Mouse (Mus musculus) urinary bladder, adult 2 months (tissue): ENCODE measurements around the gene Tspan10. TPM values are rescaled to one million over a fixed set of nuclear protein-coding genes. Genes with fewer than 3 reads are reported as not detected.

ENCODE experiments used
- DNase-seq: peaks from one replicate; pipeline ENCODE4 v3.0.0; 2022; ENCODE audit warnings: low spot score
- polyA plus RNA-seq: library from polyadenylated mRNA; depleted of rRNA; stranded (reverse); fragments of >200 nt; gene quantifications from 2 replicates; pipeline ENCODE4 v1.2.3, GENCODE M21; 2012

Gene Tspan10
- polyA plus RNA-seq, 1 experiment, result not detected

DNA sequence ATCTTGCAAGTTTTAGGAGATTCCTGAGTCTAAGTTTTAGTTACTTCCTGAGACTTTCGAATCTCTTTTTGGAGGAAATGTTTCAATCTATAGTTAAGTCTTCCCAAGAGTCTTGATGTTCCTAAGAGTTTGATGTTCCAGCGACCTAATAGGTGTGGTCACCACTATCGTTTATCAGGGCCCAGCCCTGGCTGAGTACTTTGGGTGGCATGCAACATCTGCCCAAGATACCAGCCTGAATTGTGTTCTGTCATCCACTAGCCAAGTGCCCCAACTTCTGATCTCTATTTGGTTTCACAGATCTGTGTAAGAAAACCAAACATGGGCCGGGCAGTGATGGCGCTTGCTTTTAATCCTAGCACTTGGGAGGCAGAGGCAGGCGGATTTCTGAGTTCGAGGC is 13.0 kb downstream of the Tspan10 start:
- no peak for DNase-seq

DNA sequence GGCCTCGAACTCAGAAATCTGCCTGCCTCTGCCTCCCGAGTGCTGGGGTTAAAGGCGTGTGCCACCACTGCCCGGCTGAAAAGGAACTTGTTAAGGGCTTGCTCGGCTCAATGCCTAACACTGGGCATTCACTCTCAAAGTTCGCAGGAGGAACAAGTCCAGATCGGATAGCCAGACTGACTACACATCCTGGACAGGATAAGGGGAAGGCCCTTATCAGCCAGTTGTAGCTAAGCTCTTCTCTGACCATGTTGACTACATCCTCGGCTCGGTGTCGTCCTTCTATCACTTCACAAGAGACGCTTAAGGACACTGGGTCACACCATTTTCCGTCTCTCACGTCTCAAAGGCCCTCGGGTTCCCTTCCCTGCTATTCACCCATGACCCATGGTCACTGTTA is 14.9 kb downstream of the Tspan10 start:
- no peak for DNase-seq

DNA sequence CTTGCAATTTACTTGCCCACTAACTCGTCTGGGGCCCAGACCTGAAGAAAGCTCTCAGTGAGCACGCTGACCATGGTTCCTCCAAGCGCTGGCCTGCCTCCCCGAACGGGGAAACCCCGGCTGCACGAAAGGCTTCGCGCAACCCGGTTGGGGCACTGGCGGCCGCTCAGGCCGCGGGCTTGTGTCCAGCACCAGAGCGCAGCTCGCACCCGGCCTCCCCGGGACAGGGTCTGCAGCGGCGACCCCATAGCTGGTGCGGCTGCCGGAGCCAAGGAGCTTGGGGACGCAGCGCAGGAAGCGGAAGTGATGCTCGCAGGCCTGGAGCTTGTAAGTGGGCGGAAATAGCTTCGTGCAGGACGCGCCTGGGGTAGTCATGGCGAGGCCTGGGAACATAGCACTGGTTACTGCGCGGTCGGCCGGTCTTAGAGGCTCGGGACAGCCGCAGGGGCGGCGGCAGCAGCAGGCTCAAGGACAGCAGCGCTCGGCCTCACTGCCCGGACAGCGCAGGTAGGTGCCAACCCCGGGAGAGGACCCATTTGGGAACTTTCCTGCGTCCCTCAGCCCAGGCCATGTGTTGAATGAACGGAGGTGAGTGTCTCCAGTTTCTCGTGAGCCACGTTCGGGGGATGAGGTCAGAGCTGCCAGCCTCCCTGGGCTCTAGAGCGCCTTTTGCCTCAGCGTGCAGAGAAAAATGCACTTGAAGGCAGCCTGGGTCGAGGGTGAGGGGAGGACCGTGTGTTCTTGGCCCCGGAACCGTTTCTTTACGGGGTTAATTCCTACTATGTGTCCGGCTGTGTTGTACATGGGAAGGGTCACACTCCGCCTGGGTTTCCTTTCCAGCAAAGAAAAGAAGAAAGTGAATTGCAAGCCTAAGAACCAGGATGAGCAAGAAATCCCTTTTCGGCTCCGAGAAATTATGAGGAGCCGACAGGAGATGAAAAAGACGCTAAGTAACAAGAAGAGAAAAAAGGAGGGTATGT is 15.6 kb downstream of the Tspan10 start, which contains the start of the genes Oxld1 and Ccdc137:
Gene Oxld1, minus strand, starts transcription at position 297 of the 980 bp plus-strand sequence.
Gene Ccdc137, plus strand, starts transcription at position 344 of the 980 bp plus-strand sequence.
- peak; percentile 70 for DNase-seq

DNA sequence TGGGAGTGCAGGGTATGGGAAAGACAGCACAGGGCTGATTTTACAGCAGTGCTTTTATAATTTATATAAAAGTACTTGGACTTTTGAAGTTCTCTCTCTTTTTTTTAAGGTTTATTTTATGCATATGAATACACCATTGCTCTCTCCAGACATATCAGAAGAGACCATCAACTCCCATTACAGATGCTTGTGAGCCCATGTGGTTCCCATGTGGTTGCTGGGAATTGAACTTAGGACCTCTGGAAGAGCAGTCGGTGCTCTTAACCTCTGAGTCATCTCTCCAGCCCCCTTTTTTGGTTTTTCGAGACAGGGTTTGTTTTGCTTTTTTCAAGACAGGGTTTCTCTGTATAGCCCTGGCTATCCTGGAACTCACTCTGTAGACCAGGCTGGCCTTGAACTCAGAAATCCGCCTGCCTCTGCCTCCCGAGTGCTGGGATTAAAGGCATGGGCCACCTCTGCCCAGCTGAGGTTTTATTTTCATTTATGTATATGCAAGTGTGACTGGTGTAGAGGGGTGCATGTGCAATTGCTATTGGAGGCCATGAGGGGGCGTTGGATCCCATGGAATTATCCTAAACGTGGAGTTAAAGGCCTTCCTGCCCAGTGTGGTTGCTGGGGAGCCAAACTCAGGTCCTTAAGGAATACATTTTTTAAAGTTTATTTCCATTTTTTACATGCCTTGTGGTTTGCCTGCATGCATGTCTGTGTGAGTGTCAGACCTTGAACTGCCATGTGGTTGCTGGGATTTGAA is 16.6 kb downstream of the Tspan10 start:
- no peak for DNase-seq

DNA sequence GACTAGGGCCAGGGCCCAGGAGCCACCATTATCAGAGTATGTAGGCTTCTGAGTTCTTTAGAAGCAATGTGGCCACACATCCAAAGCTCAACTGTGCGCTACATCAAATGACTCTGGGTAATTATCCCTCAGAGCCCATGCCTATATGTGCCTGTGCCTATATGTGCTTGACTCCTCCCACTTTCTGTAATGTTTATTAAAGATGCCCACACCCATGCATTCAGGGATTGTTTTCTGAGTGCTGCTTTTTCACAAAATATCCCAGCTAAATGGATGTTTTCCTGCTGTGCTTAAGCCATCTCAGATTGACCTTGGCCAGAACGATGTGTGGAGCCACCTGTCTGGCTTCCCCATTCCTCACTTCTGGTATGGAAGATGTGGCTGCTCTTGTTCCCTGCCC is 21.1 kb downstream of the Tspan10 start:
- no peak for DNase-seq

DNA sequence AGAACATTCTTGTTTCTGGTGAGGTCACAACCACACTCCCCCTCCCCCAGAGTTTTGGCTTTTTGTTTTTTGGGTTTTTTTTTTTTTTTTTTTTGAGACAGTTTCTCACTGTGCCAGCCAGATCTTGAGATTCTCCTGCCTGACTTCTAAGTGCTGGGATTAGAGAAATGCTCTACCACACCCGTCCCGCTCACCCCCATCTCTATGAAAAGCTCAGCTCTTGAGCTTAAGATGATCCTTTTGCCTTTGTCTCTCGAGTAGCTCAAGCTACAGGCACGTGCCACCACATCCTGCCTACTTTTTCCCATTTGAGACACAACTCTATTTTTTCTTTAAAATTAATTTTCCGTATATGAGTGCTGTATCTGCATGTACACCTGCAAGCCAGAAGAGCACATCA is 21.9 kb downstream of the Tspan10 start:
- no peak for DNase-seq

DNA sequence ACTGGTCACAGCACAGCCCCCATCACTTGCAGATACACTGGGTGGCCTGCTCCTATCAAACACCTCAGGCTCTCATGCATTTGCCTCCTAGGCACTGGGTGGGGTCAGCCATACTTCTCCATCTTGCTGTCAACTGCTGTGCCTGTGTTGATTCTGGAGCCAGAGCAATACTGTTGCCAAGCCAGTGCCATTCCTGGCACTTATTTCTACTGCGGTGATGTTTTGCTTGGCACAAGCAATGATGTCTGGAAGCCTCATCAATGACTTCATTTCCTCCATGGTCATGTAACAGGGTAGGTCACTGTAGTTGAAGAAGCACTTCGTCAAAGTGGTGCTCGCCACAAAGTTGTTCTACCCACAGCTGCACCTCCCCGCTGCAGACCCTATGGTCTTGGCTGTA is 23.1 kb downstream of the Tspan10 start:
- no peak for DNase-seq

DNA sequence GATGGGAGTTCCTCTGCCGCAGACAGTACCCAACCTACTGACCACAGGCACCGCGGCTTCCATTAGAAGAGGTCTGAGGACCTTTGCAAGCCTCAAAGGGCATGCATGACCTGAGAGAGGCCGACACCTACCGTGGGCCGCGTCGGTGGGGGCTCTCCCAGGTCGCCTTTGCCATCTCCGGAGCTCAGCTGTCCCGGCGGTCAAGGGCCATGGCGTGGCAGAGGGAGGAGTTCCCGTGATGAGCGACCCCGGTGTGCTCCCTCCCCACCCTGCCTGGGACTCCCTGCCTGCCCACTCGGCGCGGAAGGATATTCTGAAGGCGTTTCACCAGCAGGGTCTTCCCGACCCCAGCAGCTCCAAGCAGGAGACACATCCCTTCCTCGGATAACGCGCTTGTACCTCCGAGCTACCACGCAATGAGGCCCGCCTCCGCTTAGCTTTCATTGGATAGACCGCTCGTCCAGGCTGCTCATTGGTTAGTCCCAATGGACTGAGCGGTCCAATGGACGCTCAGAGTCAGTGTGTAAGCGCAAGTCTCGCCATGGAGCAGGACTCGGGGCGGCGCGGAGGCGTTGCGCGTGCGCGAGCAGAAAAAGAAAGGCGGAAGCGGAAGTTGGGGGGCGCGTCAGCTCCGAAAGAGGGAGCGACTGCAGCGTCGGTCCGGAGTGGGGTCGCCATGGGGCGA is 24.7 kb downstream of the Tspan10 start, which contains the start of gene Arl16:
Gene Arl16, minus strand, starts transcription at position 557 of the 685 bp plus-strand sequence.
- DNase-seq, result peak; percentile 79

DNA sequence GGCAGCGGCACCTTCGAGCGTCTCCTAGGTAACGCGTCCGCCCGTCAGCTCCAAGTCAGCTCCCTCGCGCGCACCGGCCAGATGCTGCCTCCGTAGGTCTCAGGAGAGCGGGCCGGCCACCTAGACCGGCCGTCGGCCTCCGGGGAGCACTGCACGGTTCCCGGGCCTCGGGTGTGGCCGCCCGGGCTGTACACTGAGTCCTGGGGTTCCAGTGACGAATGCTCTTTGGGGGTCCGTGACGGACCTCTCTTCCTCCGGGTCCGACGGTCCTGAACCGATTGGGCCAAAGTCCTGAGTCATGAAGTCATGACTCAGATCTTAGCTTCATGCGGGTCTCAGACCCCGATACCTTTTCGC is 25.3 kb downstream of the Tspan10 start:
- DNase-seq, result no peak

DNA sequence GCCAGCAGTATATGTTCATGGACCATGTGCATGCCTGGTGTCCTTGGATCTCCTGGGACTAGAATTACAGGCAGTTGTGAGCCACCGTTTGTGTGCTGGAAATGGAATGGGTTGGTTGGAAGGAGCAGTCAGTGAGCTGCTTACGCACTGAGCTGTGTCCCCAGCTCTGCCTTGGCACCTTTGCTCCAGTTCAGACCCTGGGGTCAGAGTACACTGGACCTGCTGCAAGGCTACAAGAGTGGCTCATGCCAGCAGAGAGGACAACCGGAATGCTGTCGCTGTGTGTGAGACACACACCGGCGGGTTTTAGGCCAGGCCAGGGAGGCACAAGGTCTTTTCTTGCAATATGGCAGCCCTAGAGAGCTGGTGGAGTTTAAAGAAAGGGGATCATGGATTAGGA is 29.6 kb downstream of the Tspan10 start:
- DNase-seq, result no peak

DNA sequence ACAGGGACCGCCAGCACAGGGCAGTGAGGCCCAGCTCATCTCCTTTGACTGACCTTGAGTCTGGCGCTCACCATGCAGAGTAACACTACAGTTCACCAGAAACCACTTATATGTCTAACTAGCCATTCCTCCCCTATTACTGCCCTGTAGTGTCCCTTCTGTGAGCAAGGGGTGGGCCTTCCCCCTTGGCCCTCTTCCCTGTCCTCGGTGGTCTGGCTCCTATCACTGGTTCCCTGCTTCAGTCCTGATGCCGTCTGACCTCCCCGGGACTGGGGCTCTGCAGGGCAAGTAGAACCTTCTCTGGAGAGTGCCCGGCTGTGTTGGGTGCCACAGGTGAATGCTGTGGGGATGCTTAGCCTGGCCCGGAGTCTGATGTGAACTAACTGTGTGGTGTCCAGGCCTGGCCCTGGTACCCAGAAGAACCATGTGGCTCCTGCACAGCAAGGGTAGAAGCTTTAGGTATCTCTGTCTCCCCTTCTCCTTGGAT is 41.0 kb downstream of the Tspan10 start:
- no peak for DNase-seq

DNA sequence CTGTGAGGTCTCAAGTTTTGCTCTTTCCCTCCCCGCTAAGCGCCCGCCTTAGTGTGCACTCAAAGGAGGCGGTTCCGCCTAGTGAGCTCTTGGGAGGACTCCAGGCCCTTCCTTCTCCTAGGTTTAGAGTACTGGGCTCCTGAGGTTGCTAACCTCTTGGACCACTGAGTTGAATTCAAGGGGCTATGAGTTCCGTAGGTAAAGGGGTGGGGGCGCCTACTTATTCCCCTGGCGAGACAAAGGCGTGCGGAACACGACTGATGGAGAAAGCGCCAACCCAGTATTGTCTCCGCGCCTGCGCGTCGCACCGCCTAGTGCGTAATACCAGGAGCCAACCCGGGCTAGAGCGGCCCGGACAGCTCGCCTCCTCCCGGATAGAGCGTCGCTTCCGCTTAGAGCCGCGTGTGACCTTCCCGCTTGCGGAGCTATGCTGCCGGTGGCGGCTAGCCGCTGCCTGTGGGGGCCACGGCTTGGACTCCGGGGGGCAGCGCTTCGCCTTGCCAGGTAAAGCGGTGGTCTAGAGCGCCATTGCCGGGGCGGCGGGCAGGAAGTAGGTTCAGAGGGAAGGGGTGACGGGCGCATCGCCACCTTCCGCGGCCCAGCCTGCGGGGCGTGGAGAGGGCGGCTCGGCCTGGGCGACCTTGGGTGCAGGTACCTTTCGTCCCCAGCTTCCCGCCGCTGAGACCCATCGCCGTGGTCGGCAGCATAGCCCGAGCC is 42.0 kb downstream of the Tspan10 start, which contains the start of gene Mrpl12:
Gene Mrpl12, plus strand, starts transcription at position 349 of the 717 bp plus-strand sequence.
- peak; percentile 78 for DNase-seq

DNA sequence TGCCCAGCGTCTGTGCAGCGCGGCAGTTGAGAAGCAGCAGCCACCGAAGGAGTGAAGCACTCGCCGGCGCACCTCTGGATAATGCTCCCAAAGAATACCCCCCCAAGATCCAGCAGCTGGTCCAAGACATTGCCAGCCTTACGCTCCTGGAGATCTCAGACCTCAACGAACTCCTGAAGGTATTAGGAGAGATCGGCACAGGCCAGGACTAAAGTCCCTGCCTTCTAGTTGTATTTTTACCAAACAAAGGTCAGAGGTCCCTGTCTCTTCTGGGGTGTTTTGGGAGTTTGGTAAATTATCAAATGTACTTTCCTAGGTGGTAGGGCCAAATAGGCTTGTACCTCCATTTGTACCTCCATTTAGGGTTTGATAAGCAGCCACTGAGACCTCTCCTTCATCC is 42.8 kb downstream of the Tspan10 start:
- no peak for DNase-seq

DNA sequence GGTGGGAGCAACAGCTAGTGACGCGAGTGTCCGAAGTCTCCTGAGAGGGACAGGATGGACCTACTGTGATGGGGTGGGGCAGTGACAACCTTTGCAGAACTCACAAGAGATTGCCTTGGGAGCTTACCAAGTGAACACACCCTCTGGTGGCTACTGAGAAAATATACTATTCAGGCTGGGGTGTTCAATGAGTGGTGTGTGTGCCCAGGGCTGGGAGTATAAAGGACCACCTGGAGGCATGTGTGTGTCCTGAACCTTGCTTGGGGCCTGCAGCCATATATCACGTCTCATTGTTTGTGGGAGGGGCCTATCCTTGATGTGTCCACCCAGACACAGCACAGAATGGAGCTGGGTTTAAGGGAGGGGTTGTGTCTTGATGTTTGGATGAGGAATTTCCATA is 46.1 kb downstream of the Tspan10 start:
- DNase-seq, result no peak

DNA sequence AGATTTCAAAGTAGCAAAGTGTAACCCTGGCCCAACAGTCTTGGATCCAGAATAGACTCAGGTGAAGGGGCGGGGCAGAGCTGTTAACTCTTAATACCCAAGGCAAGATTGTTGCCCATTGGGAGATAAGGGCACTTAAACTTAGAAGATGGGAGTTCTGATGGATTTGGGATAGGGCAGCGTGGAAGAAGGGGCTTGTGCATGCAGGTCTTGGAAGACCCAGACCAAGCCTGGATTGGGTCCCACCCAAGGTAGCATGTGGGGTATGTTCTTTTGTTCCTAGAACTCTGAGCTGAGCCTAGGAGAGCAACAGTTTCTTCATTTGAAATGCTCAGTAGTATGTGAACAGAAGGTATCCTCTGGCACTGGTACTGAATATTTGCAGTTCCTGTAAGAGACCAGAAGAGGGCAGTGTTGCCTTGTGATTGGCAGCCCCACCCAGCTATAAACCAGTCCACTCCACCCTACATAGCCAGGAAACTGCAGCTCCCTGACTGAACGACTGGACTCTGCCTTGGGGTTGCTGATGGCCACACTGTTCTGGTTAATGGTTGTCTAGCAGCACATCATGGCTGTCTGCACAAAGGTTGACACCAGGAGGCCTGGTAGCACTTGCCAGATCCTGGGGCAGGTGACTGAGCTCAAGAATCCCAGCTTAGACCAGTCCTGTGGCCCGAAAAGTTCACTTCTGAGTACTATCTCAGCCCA is 46.8 kb downstream of the Tspan10 start:
- no peak for DNase-seq

DNA sequence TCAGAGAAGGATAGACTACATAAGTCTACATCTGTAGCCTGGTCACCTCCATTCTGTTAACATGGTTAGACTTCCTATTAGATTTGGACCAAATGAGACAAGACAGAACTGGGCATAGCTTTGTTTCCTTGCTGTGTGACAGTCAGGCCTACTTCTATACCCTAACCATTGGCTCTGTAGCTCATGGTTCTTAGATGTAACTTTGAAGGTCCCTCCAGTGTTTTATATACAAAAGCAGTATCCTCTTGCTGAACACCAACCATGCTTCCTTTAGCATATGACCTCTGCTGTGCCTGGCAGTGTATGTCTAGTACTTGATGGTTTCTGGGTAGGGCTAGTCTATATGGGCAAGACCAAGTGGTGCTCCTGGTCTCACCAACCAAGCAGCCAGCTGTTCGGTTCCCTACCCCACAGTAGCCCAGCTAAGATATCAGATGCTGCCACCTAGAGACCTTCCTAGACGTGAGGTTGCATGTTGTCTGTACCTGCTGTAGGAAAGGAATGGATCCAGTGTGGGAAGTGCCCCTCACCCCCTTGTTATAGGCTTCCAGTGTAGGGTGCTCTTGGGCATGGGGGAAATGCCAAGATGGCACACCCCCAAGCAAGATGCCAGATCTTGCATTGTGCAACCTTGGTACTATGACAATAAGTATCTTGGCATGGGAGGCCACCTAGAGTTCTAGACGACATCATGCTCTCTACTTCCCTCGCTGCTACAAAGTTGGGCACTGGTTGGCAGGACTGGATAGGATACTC is 48.0 kb downstream of the Tspan10 start:
- DNase-seq, result no peak

DNA sequence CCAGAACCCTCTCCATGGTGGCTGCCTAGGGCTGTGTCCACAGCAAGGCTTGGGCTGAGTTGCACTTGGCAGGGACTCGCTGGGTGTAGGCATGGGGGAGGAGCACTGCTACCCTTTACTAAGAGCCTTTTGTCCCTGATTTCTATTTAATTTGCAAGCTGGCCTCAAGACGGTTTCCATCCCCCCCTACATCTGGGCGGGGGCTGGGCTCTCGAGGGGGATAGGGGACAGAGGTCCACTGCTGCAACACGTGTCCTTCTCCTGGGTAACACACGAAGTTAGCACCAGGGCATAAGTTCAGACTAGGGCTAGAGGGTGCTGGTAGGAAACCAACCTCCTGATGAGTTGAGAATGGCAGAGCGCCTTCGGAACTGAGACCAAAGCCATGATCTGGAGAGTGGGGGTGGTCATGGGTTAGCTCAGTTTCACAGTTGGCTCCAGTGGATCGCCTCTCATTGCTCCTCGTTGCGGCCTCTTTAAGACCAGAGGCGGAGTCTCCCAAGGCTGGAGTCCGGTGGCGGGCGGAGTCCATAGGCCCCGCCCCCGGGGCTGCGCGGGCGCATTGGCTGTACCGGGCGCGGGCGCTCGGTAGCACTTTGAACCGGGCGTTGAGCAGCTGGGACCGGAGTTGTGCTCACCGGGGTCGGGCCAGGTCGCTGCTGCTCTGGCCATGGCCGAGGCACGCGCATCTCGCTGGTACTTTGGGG is 49.0 kb downstream of the Tspan10 start, which contains the start of gene Slc25a10:
Gene Slc25a10, plus strand, starts transcription at position 524 of the 707 bp plus-strand sequence.
- DNase-seq, result peak; percentile 84

DNA sequence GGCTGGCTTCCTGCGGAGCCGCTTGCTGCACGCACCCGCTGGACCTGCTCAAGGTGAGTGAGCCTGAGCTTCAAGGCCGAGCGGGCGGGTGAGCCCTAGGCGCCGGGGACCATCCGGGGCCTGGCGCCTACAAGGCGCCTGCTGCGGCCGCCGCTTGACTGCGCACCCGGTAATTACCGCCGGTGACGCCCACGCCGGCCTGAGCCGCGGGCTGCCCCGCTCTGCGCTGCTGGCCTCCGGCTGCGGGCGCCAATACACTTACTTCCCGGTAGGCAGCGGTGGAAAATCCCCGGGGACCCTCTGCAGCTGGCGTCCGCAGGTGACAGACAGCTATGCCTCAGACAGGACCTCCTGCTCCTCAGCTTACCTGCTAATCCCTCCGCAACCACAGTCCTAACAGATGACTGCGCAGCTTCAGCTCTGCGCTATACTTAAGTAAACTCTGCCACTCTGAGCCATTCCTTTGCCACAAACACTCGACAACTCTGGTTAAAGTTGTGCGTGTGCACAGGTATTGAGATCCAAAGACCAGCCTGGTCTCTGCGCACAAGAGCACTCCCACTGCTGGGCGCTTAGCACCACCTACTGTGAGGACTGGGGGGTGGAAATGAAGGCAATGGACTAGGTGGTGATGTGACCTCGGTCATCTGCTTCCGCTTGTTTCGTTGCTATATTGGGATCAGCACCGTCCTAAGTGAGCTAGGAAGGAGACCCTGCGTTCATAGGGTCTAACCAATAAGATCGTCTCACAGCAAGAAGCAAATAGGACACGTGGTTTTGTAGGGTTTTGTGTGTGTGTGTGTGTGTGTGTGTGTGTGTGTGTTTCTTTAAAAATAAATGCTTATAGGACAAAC is 49.8 kb downstream of the Tspan10 start:
- DNase-seq, result no peak
